Mouse (Mus musculus) hindbrain, embryonic 15.5 days (tissue): ENCODE data around the gene Adcy3. TPM values are rescaled to one million over a fixed set of nuclear protein-coding genes. Genes with fewer than 3 reads are reported as not detected.

Experiments
- ATAC-seq: fragments of 200-750 bp; cut with Nextera tagmentation; 2 replicates; pipeline ENCODE4 v1.8.0; 2017; ENCODE audit warnings: low read depth, moderate number of reproducible peaks, moderate TSS enrichment; ENCODE audit not compliant: low FRiP score
- H3K27ac ChIP-seq: fragments of 300-500 bp; sonication (generic); replicated peaks from 2 replicates; pipeline ENCODE4 v1.5.1; 2015; ENCODE audit warnings: mild to moderate bottlenecking, inconsistent platforms
- H3K27me3 ChIP-seq: fragments of 300-500 bp; sonication (generic); 2 replicates; pipeline ENCODE4 v1.6.1; 2015; ENCODE audit warnings: control low read depth, inconsistent platforms
- H3K36me3 ChIP-seq: fragments of 300-500 bp; sonication (generic); 2 replicates; pipeline ENCODE4 v1.6.1; 2015; ENCODE audit warnings: control low read depth, inconsistent platforms
- H3K4me1 ChIP-seq: fragments of 300-500 bp; sonication (generic); replicated peaks from 2 replicates; pipeline ENCODE4 v1.6.1; 2015; ENCODE audit warnings: control low read depth, inconsistent platforms
- H3K4me2 ChIP-seq: fragments of 300-500 bp; sonication (generic); 2 replicates; pipeline ENCODE4 v1.6.1; 2015; ENCODE audit warnings: moderate library complexity, mild to moderate bottlenecking, inconsistent platforms
- H3K4me3 ChIP-seq: fragments of 300-500 bp; sonication (generic); 2 replicates; pipeline ENCODE4 v1.5.1; 2015; ENCODE audit warnings: mild to moderate bottlenecking, inconsistent platforms
- H3K9ac ChIP-seq: fragments of 300-500 bp; sonication (generic); 2 replicates; pipeline ENCODE4 v1.6.1; 2015; ENCODE audit warnings: inconsistent platforms
- H3K9me3 ChIP-seq: fragments of 300-500 bp; sonication (generic); 2 replicates; pipeline ENCODE4 v1.6.1; 2016; ENCODE audit warnings: control low read depth, inconsistent platforms
- WGBS: fragments of 180-500 bp; shearing (Covaris S2); methylation state at CpG from one replicate; pipeline ENCODE4 v1.1.7; 2015; 5-methylcytosine and 5-hydroxymethylcytosine counted together
- polyA plus RNA-seq: library from polyadenylated mRNA; unstranded; fragments of >200 nt; fragmentation: Nextera tagmentation; extraction: Ambion mirVana; gene quantifications from 2 replicates; pipeline ENCODE4 v1.2.1, GENCODE M21; 2015

Adcy3 gene
- polyA plus RNA-seq, 1 experiment from 2014 or later, result 17.7 TPM

GRCm38 (mm10) chr12:4188171-4189059 lies 55.5 kb downstream of the Adcy3 start:
- Histone ChIP-seq H3K9me3 (no peaks in the 10 kb centered on the region), H3K36me3 (no peaks in the 10 kb centered on the region), H3K4me2 (no peak overlapping the region), H3K4me3 (no peak overlapping the region), H3K9ac (no peak overlapping the region), H3K4me1 (peaks cover 11% of the 10 kb centered on the region), H3K27me3 (no peaks in the 10 kb centered on the region), H3K27ac (peak overlapping the region; percentile 37)
- ATAC-seq, result peak; percentile 85
- 32% methylated on average over 14 of the region's 14 CpGs for WGBS

GRCm38 (mm10) chr12:4189060-4189447 lies 56.2 kb downstream of the Adcy3 start:
- no peak for ATAC-seq
- 44% methylated on average over 5 of the region's 5 CpGs for WGBS
- H3K36me3 ChIP-seq, result no peaks in the 10 kb centered on the region

GRCm38 (mm10) chr12:4192514-4192913 lies 59.6 kb downstream of the Adcy3 start:
- Histone ChIP-seq H3K27ac (no peak overlapping the region), H3K4me1 (peaks cover 11% of the 10 kb centered on the region), H3K36me3 (0 out of 2 replicates have a peak, but pooled peaks cover 3% of the 10 kb centered on the region), H3K4me3 (no peak overlapping the region), H3K9ac (no peak overlapping the region), H3K9me3 (no peaks in the 10 kb centered on the region), H3K27me3 (no peaks in the 10 kb centered on the region), H3K4me2 (no peak overlapping the region)
- 71% methylated on average over 6 of the region's 6 CpGs for WGBS
- no peak for ATAC-seq

More at GRCm38 (mm10) chr12:4189060-4189447, 56.2 kb downstream of the Adcy3 start:
- Histone ChIP-seq H3K4me1 (peaks cover 11% of the 10 kb centered on the region), H3K27ac (no peak overlapping the region), H3K9me3 (no peaks in the 10 kb centered on the region), H3K4me3 (no peak overlapping the region), H3K9ac (no peak overlapping the region), H3K27me3 (no peaks in the 10 kb centered on the region), H3K4me2 (no peak overlapping the region)

DNA sequence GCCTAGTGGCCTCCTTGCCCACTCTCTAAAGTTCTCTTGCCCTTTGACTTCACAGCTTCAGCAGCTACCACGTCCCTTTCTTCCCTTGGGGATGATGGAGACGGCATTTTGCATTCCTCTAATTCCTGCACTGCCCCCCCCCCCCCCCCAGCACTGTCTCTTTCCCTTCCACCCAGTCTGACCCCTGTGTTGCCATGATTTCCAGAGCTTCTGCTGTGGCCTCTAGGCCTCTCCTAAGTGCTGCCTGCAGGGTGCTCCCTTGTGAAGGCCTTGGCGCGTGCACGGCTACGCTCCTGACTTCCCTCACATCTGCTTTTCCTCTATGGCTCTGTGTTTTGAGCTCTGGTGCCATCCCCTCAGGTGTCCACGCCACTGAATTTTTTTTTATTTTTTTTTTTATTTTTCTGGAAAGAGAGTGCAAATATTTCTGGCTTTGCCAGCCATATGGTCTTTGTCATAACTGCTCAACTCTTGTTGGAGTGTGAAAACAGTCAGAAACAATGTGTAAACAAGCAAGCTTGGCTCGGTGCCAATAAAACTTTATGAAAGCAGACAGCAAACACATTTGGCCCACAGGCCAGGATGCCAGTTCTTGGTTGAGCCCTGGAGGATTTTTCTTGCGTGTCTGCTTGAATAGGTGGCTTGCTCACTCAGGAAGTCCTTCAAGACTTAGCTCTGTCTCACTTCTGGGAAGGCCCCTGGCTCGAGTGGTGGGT lies 60.3 kb downstream of the Adcy3 start:
- Histone ChIP-seq H3K9me3 (no peaks in the 10 kb centered on the region), H3K36me3 (peaks cover 5% of the 10 kb centered on the region; the same call in 1 of the 2 replicates), H3K27me3 (no peaks in the 10 kb centered on the region), H3K4me2 (no peak overlapping the region), H3K9ac (no peak overlapping the region), H3K4me1 (peaks cover 10% of the 10 kb centered on the region), H3K4me3 (no peak overlapping the region), H3K27ac (no peak overlapping the region)
- 55% methylated on average over 10 of the region's 10 CpGs for WGBS
- no peak for ATAC-seq

GRCm38 (mm10) chr12:4194643-4195042 lies 61.7 kb downstream of the Adcy3 start:
- Histone ChIP-seq H3K27ac (no peak overlapping the region), H3K4me3 (no peak overlapping the region), H3K9me3 (no peaks in the 10 kb centered on the region), H3K9ac (no peak overlapping the region), H3K4me1 (no peaks in the 10 kb centered on the region), H3K27me3 (no peaks in the 10 kb centered on the region), H3K36me3 (peaks cover 16% of the 10 kb centered on the region), H3K4me2 (no peak overlapping the region)
- ATAC-seq, result no peak
- WGBS, result 90% methylated on average over 14 of the region's 14 CpGs

GRCm38 (mm10) chr12:4198702-4199101 lies 65.8 kb downstream of the Adcy3 start:
- Histone ChIP-seq H3K27ac (no peak overlapping the region), H3K4me1 (no peaks in the 10 kb centered on the region), H3K36me3 (peaks cover 33% of the 10 kb centered on the region), H3K27me3 (no peaks in the 10 kb centered on the region), H3K4me3 (no peak overlapping the region), H3K9me3 (no peaks in the 10 kb centered on the region), H3K4me2 (no peak overlapping the region), H3K9ac (no peak overlapping the region)
- WGBS, result 94% methylated on average over 4 of the region's 4 CpGs
- no peak for ATAC-seq

- no peak overlapping the region for H3K4me2 ChIP-seq
- no peak for ATAC-seq
Measured at GRCm38 (mm10) chr12:4199271-4199670, 66.4 kb downstream of the Adcy3 start.

DNA sequence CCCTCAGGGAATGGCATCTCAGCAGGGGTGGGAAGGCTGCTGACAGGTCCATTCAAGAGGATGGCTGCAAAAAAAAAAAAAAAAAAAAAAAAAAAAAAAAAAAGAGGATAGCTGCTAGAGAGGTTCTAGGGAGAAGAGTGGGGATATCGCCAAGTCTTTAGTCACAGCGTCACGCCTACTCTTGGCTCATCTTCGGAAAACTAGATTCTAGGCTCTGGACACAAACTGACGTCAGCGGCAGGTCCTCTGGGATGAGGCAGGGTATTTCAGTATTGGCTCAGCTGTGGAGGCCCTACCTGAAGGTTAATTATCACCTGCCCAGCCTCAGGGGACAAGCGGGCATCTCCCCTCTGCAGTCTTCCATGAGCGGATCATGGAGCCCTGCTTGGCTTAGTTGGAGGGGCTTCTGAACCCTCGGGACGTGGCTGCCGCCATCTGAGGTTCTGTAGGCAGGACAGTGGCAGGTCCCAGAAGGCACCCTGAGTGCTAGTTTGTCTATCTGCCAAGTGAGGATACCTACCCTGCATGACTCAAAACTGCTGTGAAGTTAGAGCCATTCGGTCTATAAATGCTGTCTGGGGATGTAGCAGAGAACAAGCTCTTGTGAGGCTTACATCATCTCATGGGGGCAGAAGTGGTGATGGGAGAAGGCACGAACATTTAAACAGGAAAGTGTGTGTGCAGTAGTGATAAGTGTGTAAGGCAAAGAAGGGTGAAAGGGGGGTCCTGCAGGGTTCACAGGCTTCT lies 68.7 kb downstream of the Adcy3 start:
- no peak overlapping the region for H3K27ac ChIP-seq
- no peaks in the 10 kb centered on the region for H3K4me1 ChIP-seq
- H3K9me3 ChIP-seq, result no peaks in the 10 kb centered on the region
- H3K9ac ChIP-seq, result no peak overlapping the region
- no peak for ATAC-seq
- H3K27me3 ChIP-seq, result no peaks in the 10 kb centered on the region
- no peak overlapping the region for H3K4me2 ChIP-seq
- H3K4me3 ChIP-seq, result no peak overlapping the region
- WGBS, result 80% methylated on average over 13 of the region's 13 CpGs
- peaks cover 45% of the 10 kb centered on the region for H3K36me3 ChIP-seq

More at GRCm38 (mm10) chr12:4199271-4199670, 66.4 kb downstream of the Adcy3 start:
- H3K36me3 ChIP-seq, result peaks cover 35% of the 10 kb centered on the region
- no peak overlapping the region for H3K9ac ChIP-seq
- no peaks in the 10 kb centered on the region for H3K9me3 ChIP-seq
- H3K27ac ChIP-seq, result no peak overlapping the region
- H3K27me3 ChIP-seq, result no peaks in the 10 kb centered on the region
- H3K4me3 ChIP-seq, result no peak overlapping the region
- H3K4me1 ChIP-seq, result no peaks in the 10 kb centered on the region
- WGBS, result 90% methylated on average over 11 of the region's 11 CpGs

GRCm38 (mm10) chr12:4202206-4202605 lies 69.3 kb downstream of the Adcy3 start:
- no peak overlapping the region for H3K27ac ChIP-seq
- no peaks in the 10 kb centered on the region for H3K27me3 ChIP-seq
- H3K4me3 ChIP-seq, result no peak overlapping the region
- WGBS, result 94% methylated on average over 4 of the region's 4 CpGs
- no peaks in the 10 kb centered on the region for H3K4me1 ChIP-seq
- no peak overlapping the region for H3K9ac ChIP-seq
- ATAC-seq, result no peak
- no peak overlapping the region for H3K4me2 ChIP-seq
- peaks cover 47% of the 10 kb centered on the region for H3K36me3 ChIP-seq
- H3K9me3 ChIP-seq, result no peaks in the 10 kb centered on the region

DNA sequence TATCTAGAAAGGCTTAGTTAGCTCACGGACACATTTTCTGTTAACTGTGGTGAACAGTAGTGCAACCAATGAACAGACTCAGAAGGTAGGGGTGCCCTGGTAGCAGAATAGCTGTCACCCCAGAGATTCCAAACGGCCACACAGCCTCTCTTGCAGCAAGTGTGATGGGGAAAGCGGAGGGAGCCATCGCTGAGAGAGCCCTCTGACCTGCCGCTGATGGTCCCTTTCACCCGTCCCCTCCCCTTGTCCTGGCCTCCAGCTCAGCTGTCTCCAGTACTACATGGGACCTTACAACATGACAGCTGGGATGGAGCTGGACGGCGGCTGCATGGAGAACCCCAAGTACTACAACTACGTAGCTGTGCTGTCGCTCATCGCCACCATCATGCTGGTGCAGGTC lies 73.2 kb downstream of the Adcy3 start:
- Histone ChIP-seq H3K27me3 (no peaks in the 10 kb centered on the region), H3K36me3 (peaks cover 45% of the 10 kb centered on the region), H3K4me3 (no peak overlapping the region), H3K4me2 (no peak overlapping the region), H3K4me1 (no peaks in the 10 kb centered on the region), H3K9me3 (no peaks in the 10 kb centered on the region), H3K9ac (no peak overlapping the region), H3K27ac (no peak overlapping the region)
- 95% methylated on average over 11 of the region's 11 CpGs for WGBS
- no peak for ATAC-seq

GRCm38 (mm10) chr12:4208405-4209133 lies 75.7 kb downstream of the Adcy3 start:
- peaks cover 58% of the 10 kb centered on the region for H3K36me3 ChIP-seq
- H3K27me3 ChIP-seq, result no peaks in the 10 kb centered on the region
- no peaks in the 10 kb centered on the region for H3K9me3 ChIP-seq
- H3K9ac ChIP-seq, result no peak overlapping the region
- no peaks in the 10 kb centered on the region for H3K4me1 ChIP-seq
- H3K4me3 ChIP-seq, result no peak overlapping the region
- 82% methylated on average over 15 of the region's 15 CpGs for WGBS
- ATAC-seq, result no peak
- no peak overlapping the region for H3K27ac ChIP-seq
- no peak overlapping the region for H3K4me2 ChIP-seq
